Mouse (Mus musculus) C2C12 (cell line): ENCODE data around the gene Arhgdib.

ENCODE experiments used
- CEBPB ChIP-seq: IDR thresholded peaks from one replicate; pipeline ENCODE4 v1.6.1; 2011; ENCODE audit warnings: low read depth, mild to moderate bottlenecking, control low read depth, moderate library complexity
- CTCF ChIP-seq: IDR thresholded peaks from one replicate; pipeline ENCODE4 v1.5.1; 2011; ENCODE audit not compliant: control insufficient read depth, insufficient read depth, insufficient read length
- FOSL1 ChIP-seq: IDR thresholded peaks from one replicate; pipeline ENCODE4 v1.8.0; 2011; ENCODE audit warnings: mild to moderate bottlenecking, low read length; ENCODE audit not compliant: poor library complexity, insufficient read depth, severe bottlenecking
- MAX ChIP-seq: IDR thresholded peaks from one replicate; pipeline ENCODE4 v1.6.1; 2011; ENCODE audit warnings: mild to moderate bottlenecking, control low read depth
- MYOD1 ChIP-seq: IDR thresholded peaks from one replicate; pipeline ENCODE4 v1.6.1; 2011; ENCODE audit warnings: low read depth; ENCODE audit not compliant: control insufficient read depth, insufficient read length
- MYOG ChIP-seq: IDR thresholded peaks from one replicate; pipeline ENCODE4 v1.6.1; 2011; ENCODE audit not compliant: control insufficient read depth, insufficient read length; ENCODE audit errors: extremely low read depth
- USF1 ChIP-seq: IDR thresholded peaks from one replicate; pipeline ENCODE4 v1.6.1; 2011; ENCODE audit warnings: low read depth, mild to moderate bottlenecking, control low read depth, moderate library complexity

- no peak for TF ChIP-seq CTCF
- TF ChIP-seq MYOD1 = no peak
- no peak for TF ChIP-seq USF1
- no peak for TF ChIP-seq FOSL1
- TF ChIP-seq MAX = no peak
- no peak for TF ChIP-seq CEBPB
- TF ChIP-seq MYOG = no peak
These were observed 46.9 kb upstream of the Arhgdib start for GRCm38 (mm10) chr6:136988536-136989060.
